Mouse (Mus musculus) 416B (cell line): ENCODE data around the gene Nodal.
A peak's percentile ranks its signal among the peaks of the same experiment; 100 is the strongest.

ENCODE experiments used
- DNase-seq: peaks from one replicate; pipeline ENCODE4 v3.0.0; 2011; ENCODE audit warnings: low read depth

The Nodal gene

GRCm38 (mm10) chr10:61398125-61398524 lies 19.6 kb upstream of the Nodal start:
- DNase-seq, result no peak

- peak; percentile 81 for DNase-seq
Observed at GRCm38 (mm10) chr10:61399156-61399734, 18.5 kb upstream of the Nodal start.

GRCm38 (mm10) chr10:61400407-61400806 lies 17.4 kb upstream of the Nodal start:
- no peak for DNase-seq

- peak; percentile 56 for DNase-seq
Observed at GRCm38 (mm10) chr10:61402480-61402879, 15.3 kb upstream of the Nodal start.

- no peak for DNase-seq
Observed at GRCm38 (mm10) chr10:61402911-61403310, 14.9 kb upstream of the Nodal start.

- no peak for DNase-seq
Observed at GRCm38 (mm10) chr10:61405958-61406357, 11.8 kb upstream of the Nodal start.

GRCm38 (mm10) chr10:61409776-61410175 lies 8.0 kb upstream of the Nodal start:
- DNase-seq, result no peak

- DNase-seq, result no peak
Observed at GRCm38 (mm10) chr10:61410193-61410592, 7.6 kb upstream of the Nodal start.

GRCm38 (mm10) chr10:61412910-61413625 lies 4.7 kb upstream of the Nodal start:
- peak; percentile 32 for DNase-seq

GRCm38 (mm10) chr10:61415240-61415639 lies 2.5 kb upstream of the Nodal start:
- no peak for DNase-seq

- no peak for DNase-seq
Observed at GRCm38 (mm10) chr10:61415890-61416289, 1.9 kb upstream of the Nodal start.

- no peak for DNase-seq
Observed at GRCm38 (mm10) chr10:61416561-61416960, 1.2 kb upstream of the Nodal start.

- no peak for DNase-seq
Observed at GRCm38 (mm10) chr10:61417046-61417445, 726 bp upstream of the Nodal start.

GRCm38 (mm10) chr10:61418131-61418900 lies 544 bp downstream of the Nodal start:
- DNase-seq, result no peak

GRCm38 (mm10) chr10:61419146-61419545 lies 1.4 kb downstream of the Nodal start:
- no peak for DNase-seq

GRCm38 (mm10) chr10:61420011-61420410 lies 2.2 kb downstream of the Nodal start:
- DNase-seq, result no peak

- peak; percentile 55 for DNase-seq
Observed at GRCm38 (mm10) chr10:61422861-61423260, 5.1 kb downstream of the Nodal start.

GRCm38 (mm10) chr10:61423289-61423688 lies 5.5 kb downstream of the Nodal start:
- no peak for DNase-seq

- DNase-seq, result no peak
Observed at GRCm38 (mm10) chr10:61424500-61424899, 6.7 kb downstream of the Nodal start.

- DNase-seq, result no peak
Observed at GRCm38 (mm10) chr10:61425047-61425446, 7.3 kb downstream of the Nodal start.

GRCm38 (mm10) chr10:61426251-61426757 lies 8.5 kb downstream of the Nodal start:
- no peak for DNase-seq

- DNase-seq, result no peak
Observed at GRCm38 (mm10) chr10:61427951-61428350, 10.2 kb downstream of the Nodal start.

GRCm38 (mm10) chr10:61428416-61428815 lies 10.6 kb downstream of the Nodal start:
- DNase-seq, result no peak
